Mouse (Mus musculus) thymus, adult 2 months (tissue): ENCODE measurements around the gene Adprhl1.

Experiments
- CTCF ChIP-seq: fragments of 200-500 bp; IDR thresholded peaks from 2 replicates; pipeline ENCODE4 v1.5.1; 2012; ENCODE audit warnings: mild to moderate bottlenecking, control low read depth, low read length, moderate library complexity, borderline replicate concordance; ENCODE audit not compliant: control insufficient read depth, poor library complexity, insufficient read depth; ENCODE audit errors: extremely low read depth
- POLR2A ChIP-seq: fragments of 200-500 bp; IDR thresholded peaks from 2 replicates; pipeline ENCODE4 v1.6.1; 2012; ENCODE audit warnings: mild to moderate bottlenecking, low read length, control low read depth, moderate library complexity; ENCODE audit not compliant: control insufficient read depth, poor library complexity, insufficient read depth; ENCODE audit errors: extremely low read depth

DNA sequence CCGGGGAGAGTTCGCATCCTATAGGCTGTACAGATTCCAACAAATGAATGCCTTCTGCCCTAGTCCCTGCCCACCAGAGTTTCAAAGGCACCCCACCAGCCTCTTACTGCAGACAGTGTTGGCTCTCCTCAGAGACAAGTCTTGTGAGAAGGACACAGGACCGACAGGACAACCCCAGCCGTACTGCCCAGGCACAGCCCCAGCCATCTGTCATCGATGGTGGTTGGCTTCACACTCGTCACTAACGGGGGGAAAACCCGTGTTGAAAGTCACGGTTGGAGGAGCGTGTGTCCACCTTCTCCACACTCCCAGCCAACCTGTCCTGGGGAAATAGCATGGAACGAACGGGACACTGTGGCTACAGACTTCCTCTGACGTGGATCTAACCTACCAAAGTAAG, 19.2 kb downstream of the Adprhl1 start:
- no peak for TF ChIP-seq POLR2A
- no peak for TF ChIP-seq CTCF
